Mouse (Mus musculus): Measurements from ENCODE around the gene Tmem117. TPM values are rescaled to one million over a fixed set of nuclear protein-coding genes. Genes with fewer than 3 reads are reported as not detected.

The Tmem117 gene
- total and polyA plus RNA-seq, 3 experiments, result 3.0 to 12.6 (median 12.5) TPM

DNA sequence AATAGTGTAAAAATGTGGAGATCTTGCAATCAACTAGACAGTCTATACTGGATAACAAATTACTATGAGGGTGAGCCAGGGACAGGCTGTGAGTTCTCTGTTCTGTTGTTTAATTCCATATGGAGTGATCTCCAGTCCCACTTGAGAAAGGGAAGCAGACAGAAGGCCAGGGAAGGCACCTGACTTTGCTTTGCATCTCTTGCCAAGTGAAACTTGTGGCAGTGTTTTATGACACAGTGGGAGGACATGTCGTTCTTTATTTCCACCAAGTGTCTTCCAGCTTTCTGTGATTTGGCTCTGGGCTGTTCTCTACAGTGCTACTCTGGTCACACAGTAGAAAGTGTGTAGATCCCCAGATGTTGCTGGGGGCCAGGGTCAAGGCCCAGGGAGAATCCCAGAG is 152.5 kb downstream of the Tmem117 start:
- H3K9ac ChIP-seq (ENCODE audit: low read depth, low read length), result no peak overlapping the region
- 58% methylated on average over 1 of the region's 1 CpGs for WGBS
- H3K4me1 ChIP-seq (ENCODE audit: control insufficient read depth, insufficient read depth, low read length), result no peaks in the 10 kb centered on the region
- no peaks in the 10 kb centered on the region for H3K27me3 ChIP-seq (ENCODE audit: control insufficient read depth, insufficient read depth, low read length)
- intact Hi-C loops (cut with DNase I), result no loop called here
- DNase-seq, result no peak
- no peaks in the 10 kb centered on the region for H3K79me2 ChIP-seq (replicated peaks; ENCODE audit: control insufficient read depth, insufficient read depth, low read length)
- H3K27ac ChIP-seq, result no peak overlapping the region
- H3K36me3 ChIP-seq (ENCODE audit: control insufficient read depth, insufficient read depth, low read length), result no peaks in the 10 kb centered on the region
- TF ChIP-seq EP300 (IDR thresholded peaks at IDR 0.05; ENCODE audit: insufficient read depth, low read depth, low read length) (no peak), POLR2A (IDR thresholded peaks at IDR 0.05; ENCODE audit: insufficient read depth, low read depth, low read length) (no peak), CTCF (IDR thresholded peaks at IDR 0.05) (no peak)
- no peak overlapping the region for H3K4me3 ChIP-seq

GRCm38 (mm10) chr15:94793455-94793854 is 164.4 kb downstream of the Tmem117 start:
- Histone ChIP-seq H3K27ac (no peak overlapping the region), H3K79me2 (replicated peaks; ENCODE audit: control insufficient read depth, insufficient read depth, low read length) (no peaks in the 10 kb centered on the region), H3K9ac (ENCODE audit: low read depth, low read length) (no peak overlapping the region), H3K4me3 (no peak overlapping the region), H3K36me3 (ENCODE audit: control insufficient read depth, insufficient read depth, low read length) (no peaks in the 10 kb centered on the region), H3K27me3 (ENCODE audit: control insufficient read depth, insufficient read depth, low read length) (no peaks in the 10 kb centered on the region), H3K4me1 (ENCODE audit: control insufficient read depth, insufficient read depth, low read length) (no peaks in the 10 kb centered on the region)
- WGBS, result 86% methylated on average over 8 of the region's 8 CpGs
- TF ChIP-seq EP300 (IDR thresholded peaks at IDR 0.05; ENCODE audit: insufficient read depth, low read depth, low read length) (no peak), CTCF (IDR thresholded peaks at IDR 0.05) (no peak), POLR2A (IDR thresholded peaks at IDR 0.05; ENCODE audit: insufficient read depth, low read depth, low read length) (no peak)
- intact Hi-C loops (cut with DNase I), result no loop called here
- DNase-seq, result no peak

- DNase-seq, result no peak
- Histone ChIP-seq H3K4me3 (no peak overlapping the region), H3K4me1 (ENCODE audit: control insufficient read depth, insufficient read depth, low read length) (no peaks in the 10 kb centered on the region), H3K9ac (ENCODE audit: low read depth, low read length) (no peak overlapping the region), H3K27ac (no peak overlapping the region), H3K36me3 (ENCODE audit: control insufficient read depth, insufficient read depth, low read length) (no peaks in the 10 kb centered on the region), H3K79me2 (replicated peaks; ENCODE audit: control insufficient read depth, insufficient read depth, low read length) (no peaks in the 10 kb centered on the region), H3K27me3 (ENCODE audit: control insufficient read depth, insufficient read depth, low read length) (no peaks in the 10 kb centered on the region)
- TF ChIP-seq EP300 (IDR thresholded peaks at IDR 0.05; ENCODE audit: insufficient read depth, low read depth, low read length), result no peak
- WGBS, result 71% methylated on average over 4 of the region's 4 CpGs
- intact Hi-C loops (cut with DNase I), result no loop called here
Observed at GRCm38 (mm10) chr15:94795484-94795883, 166.5 kb downstream of the Tmem117 start.

DNA sequence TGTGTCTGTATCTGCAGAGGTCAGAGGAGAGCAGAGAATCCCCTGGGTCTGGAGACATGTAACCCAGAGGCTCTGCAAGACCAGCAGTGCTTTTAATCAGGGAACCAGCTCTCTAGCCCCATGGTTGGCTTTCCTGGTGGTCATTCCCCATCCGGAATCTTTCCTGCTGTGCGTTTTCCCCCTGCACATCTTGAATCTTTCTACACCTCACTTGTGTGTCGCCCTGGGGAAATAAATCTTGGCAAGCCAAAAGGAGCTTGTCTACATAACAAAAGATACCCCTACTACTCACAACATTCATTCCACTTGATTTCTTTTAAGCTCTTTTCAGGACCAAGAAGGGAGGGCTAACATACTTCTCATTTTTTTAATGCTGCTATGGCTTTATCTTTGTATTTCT is 169.2 kb downstream of the Tmem117 start:
- no peak for TF ChIP-seq CTCF (IDR thresholded peaks at IDR 0.05)
- TF ChIP-seq EP300 (IDR thresholded peaks at IDR 0.05; ENCODE audit: insufficient read depth, low read depth, low read length), result no peak
- no peak for TF ChIP-seq POLR2A (IDR thresholded peaks at IDR 0.05; ENCODE audit: insufficient read depth, low read depth, low read length)
- H3K27me3 ChIP-seq (ENCODE audit: control insufficient read depth, insufficient read depth, low read length), result no peaks in the 10 kb centered on the region
- 30% methylated on average over 3 of the region's 3 CpGs for WGBS

DNA sequence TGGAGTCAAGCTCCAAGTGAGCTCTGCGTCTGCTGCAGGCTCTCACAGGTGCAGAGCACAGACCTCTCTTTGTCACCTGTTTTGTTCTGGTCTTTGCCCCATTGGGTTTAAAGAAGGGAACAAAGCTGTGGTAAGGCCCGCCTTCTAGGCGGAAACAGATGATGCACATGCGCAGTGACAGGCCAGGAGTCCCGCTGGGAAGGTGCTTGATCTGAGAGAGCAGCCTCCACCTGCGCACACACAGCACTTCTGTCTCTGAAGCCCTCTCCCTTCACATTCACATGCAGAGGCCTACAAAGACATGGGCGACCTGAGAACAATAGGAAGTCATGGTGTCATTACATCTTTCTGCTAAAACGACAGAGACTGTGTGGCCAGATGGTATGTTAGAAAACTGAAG is 172.4 kb downstream of the Tmem117 start:
- no peaks in the 10 kb centered on the region for H3K36me3 ChIP-seq (ENCODE audit: control insufficient read depth, insufficient read depth, low read length)
- no peaks in the 10 kb centered on the region for H3K4me1 ChIP-seq (ENCODE audit: control insufficient read depth, insufficient read depth, low read length)
- H3K79me2 ChIP-seq (replicated peaks; ENCODE audit: control insufficient read depth, insufficient read depth, low read length), result no peaks in the 10 kb centered on the region
- H3K4me3 ChIP-seq, result no peak overlapping the region
- no peak for DNase-seq
- no peaks in the 10 kb centered on the region for H3K27me3 ChIP-seq (ENCODE audit: control insufficient read depth, insufficient read depth, low read length)
- H3K27ac ChIP-seq, result no peak overlapping the region
- intact Hi-C loops (cut with DNase I), result no loop called here
- no peak for TF ChIP-seq EP300 (IDR thresholded peaks at IDR 0.05; ENCODE audit: insufficient read depth, low read depth, low read length)
- no peak for TF ChIP-seq POLR2A (IDR thresholded peaks at IDR 0.05; ENCODE audit: insufficient read depth, low read depth, low read length)
- no peak for TF ChIP-seq CTCF (IDR thresholded peaks at IDR 0.05)
- WGBS, result 77% methylated on average over 8 of the region's 8 CpGs
- H3K9ac ChIP-seq (ENCODE audit: low read depth, low read length), result no peak overlapping the region

More for the DNA sequence above, 169.2 kb downstream of the Tmem117 start:
- H3K36me3 ChIP-seq (ENCODE audit: control insufficient read depth, insufficient read depth, low read length), result no peaks in the 10 kb centered on the region
- no peak for DNase-seq
- no peaks in the 10 kb centered on the region for H3K79me2 ChIP-seq (replicated peaks; ENCODE audit: control insufficient read depth, insufficient read depth, low read length)
- no peak overlapping the region for H3K27ac ChIP-seq
- no peak overlapping the region for H3K4me3 ChIP-seq
- H3K9ac ChIP-seq (ENCODE audit: low read depth, low read length), result no peak overlapping the region
- intact Hi-C loops (cut with DNase I), result no loop called here
- H3K4me1 ChIP-seq (ENCODE audit: control insufficient read depth, insufficient read depth, low read length), result no peaks in the 10 kb centered on the region

GRCm38 (mm10) chr15:94802820-94803219 is 173.8 kb downstream of the Tmem117 start:
- Histone ChIP-seq H3K9ac (ENCODE audit: low read depth, low read length) (no peak overlapping the region), H3K36me3 (ENCODE audit: control insufficient read depth, insufficient read depth, low read length) (no peaks in the 10 kb centered on the region), H3K27ac (no peak overlapping the region), H3K4me3 (no peak overlapping the region), H3K27me3 (ENCODE audit: control insufficient read depth, insufficient read depth, low read length) (no peaks in the 10 kb centered on the region), H3K4me1 (ENCODE audit: control insufficient read depth, insufficient read depth, low read length) (no peaks in the 10 kb centered on the region), H3K79me2 (replicated peaks; ENCODE audit: control insufficient read depth, insufficient read depth, low read length) (no peaks in the 10 kb centered on the region)
- TF ChIP-seq CTCF (IDR thresholded peaks at IDR 0.05) (no peak), EP300 (IDR thresholded peaks at IDR 0.05; ENCODE audit: insufficient read depth, low read depth, low read length) (no peak), POLR2A (IDR thresholded peaks at IDR 0.05; ENCODE audit: insufficient read depth, low read depth, low read length) (no peak)
- intact Hi-C loops (cut with DNase I), result no loop called here
- 85% methylated on average over 17 of the region's 17 CpGs for WGBS
- no peak for DNase-seq

Data from heart, adult 2 months (tissue).